Mouse (Mus musculus): ENCODE measurements around the gene Rbp4.

GRCm38 (mm10) chr19:38124401-38125218 is 471 bp downstream of the Rbp4 start:
- TF ChIP-seq POLR2A (IDR thresholded peaks at IDR 0.05; ENCODE audit: low read depth, low read length) (no peak), CTCF (IDR thresholded peaks at IDR 0.05; ENCODE audit: extremely low read depth, insufficient read length, insufficient replicate concordance, low read depth, low read length) (no peak)

Measured in small intestine, adult 2 months (tissue).